21 mouse cellular contexts compared by ENCODE assay signal in genomic region chr17:74984681-74985080, GRCm38 (mm10). TPM values are rescaled to one million over a fixed set of nuclear protein-coding genes. Genes with fewer than 3 reads are reported as not detected.
DNase-seq lines count a peak whose midpoint lies in the region; ATAC-seq and TF ChIP-seq lines count a peak whose summit lies in the region.
"Had no signal": no experiment of that assay in that cellular context is flagged by ENCODE, and none has a peak within 500 bp of the region (broad histone marks: within the 10 kb centered on the region; RNA-seq: fewer than 3 reads in every experiment).

No protein-coding gene starts in this region.

- H3K4me1 ChIP-seq in lung, postnatal 0 days (ENCODE audit: insufficient read depth, low read depth, low read length) = no peaks in the 10 kb centered on the region
- H3K4me1 ChIP-seq: embryonic facial prominence, embryonic 12.5 days; forebrain, embryonic 15.5 days; liver, embryonic 13.5 days; neural tube, embryonic 12.5 days had no signal

- H3K9me3 ChIP-seq in lung, postnatal 0 days (ENCODE audit: low read length) = peaks cover 3% of the 10 kb centered on the region; the same call in 1 of the 2 replicates
- H3K9me3 ChIP-seq: embryonic facial prominence, embryonic 12.5 days; forebrain, embryonic 15.5 days; liver, embryonic 13.5 days had no signal

- H3K27me3 ChIP-seq in lung, postnatal 0 days (replicated peaks; ENCODE audit: insufficient read depth, low read length) = no peaks in the 10 kb centered on the region
- H3K27me3 ChIP-seq: embryonic facial prominence, embryonic 12.5 days; forebrain, embryonic 15.5 days; limb, embryonic 13.5 days; liver, embryonic 13.5 days; neural tube, embryonic 12.5 days had no signal

- peak; percentile 38 to 69 for DNase-seq in right cerebral cortex, postnatal 10 days (ENCODE audit: low spot score in 2 of 2)
- DNase-seq in right cerebral cortex, adult 18-20 months = no peak
- peak; percentile 56 for DNase-seq in layer of hippocampus, adult 9-10 months (ENCODE audit: low spot score)
- peak; percentile 66 for DNase-seq in lung, postnatal 0 days (ENCODE audit: low spot score)
- DNase-seq in adrenal gland, postnatal 36 days = no peak
- DNase-seq in spleen, adult 18-20 months = no peak
- no peak for DNase-seq in c-Kit-positive CD71-positive TER-119-positive erythroid progenitor cells, embryonic 14.5 days (ENCODE audit: low spot score)
- DNase-seq: cerebellum, postnatal 10 days; gastrocnemius, postnatal 36 days; heart, postnatal 10 days; kidney, adult 9 months; kidney, postnatal 25 days; liver, embryonic 13.5 days; right cerebral cortex, postnatal 14 days had no signal

- H3K9ac ChIP-seq in lung, postnatal 0 days (replicated peaks; ENCODE audit: low read depth) = no peak overlapping the region
- H3K9ac ChIP-seq: embryonic facial prominence, embryonic 12.5 days; forebrain, embryonic 15.5 days; hindbrain, embryonic 14.5 days; limb, embryonic 13.5 days; liver, embryonic 13.5 days; neural tube, embryonic 12.5 days had no signal

- H3K36me3 ChIP-seq in lung, postnatal 0 days (ENCODE audit: insufficient read depth, low read length) = no peaks in the 10 kb centered on the region
- H3K36me3 ChIP-seq: embryonic facial prominence, embryonic 12.5 days; forebrain, embryonic 15.5 days; limb, embryonic 13.5 days; liver, embryonic 13.5 days; neural tube, embryonic 12.5 days had no signal

- peak; percentile 84 for ATAC-seq in lung, postnatal 0 days
- ATAC-seq: forebrain, embryonic 15.5 days had no signal

- TF ChIP-seq CTCF in lung, postnatal 0 days (IDR thresholded peaks at IDR 0.05) = no peak

- H3K4me3 ChIP-seq in lung, postnatal 0 days (ENCODE audit: low read depth, low read length) = no peak overlapping the region
- H3K4me3 ChIP-seq: embryonic facial prominence, embryonic 12.5 days; forebrain, embryonic 15.5 days; limb, embryonic 13.5 days; liver, embryonic 13.5 days; neural tube, embryonic 12.5 days had no signal

- H3K4me2 ChIP-seq in lung, postnatal 0 days (replicated peaks; ENCODE audit: low read depth, low read length) = no peak overlapping the region
- H3K4me2 ChIP-seq: embryonic facial prominence, embryonic 12.5 days; forebrain, embryonic 15.5 days; heart, embryonic 11.5 days; hindbrain, embryonic 14.5 days; limb, embryonic 13.5 days; liver, embryonic 13.5 days; midbrain, embryonic 11.5 days; neural tube, embryonic 12.5 days had no signal

- no peak overlapping the region for H3K27ac ChIP-seq in lung, postnatal 0 days (ENCODE audit: low read length)
- H3K27ac ChIP-seq: embryonic facial prominence, embryonic 12.5 days; forebrain, embryonic 15.5 days; hindbrain, embryonic 14.5 days; limb, embryonic 13.5 days; liver, embryonic 13.5 days; neural tube, embryonic 12.5 days had no signal

- TF ChIP-seq EP300 in lung, postnatal 0 days (IDR thresholded peaks at IDR 0.05) = no peak

RNA-seq across cellular contexts. Expression of gene Ltbp1, which starts 20.7 kb away (rescaled TPM):
- polyA plus RNA-seq in lung, postnatal 0 days (2015; fragmentation: Nextera tagmentation; extraction: Ambion mirVana) = 24.0 and 27.1 TPM in 2 replicates
- total RNA-seq in adrenal gland, postnatal 36 days (2021) = 10 to 100 TPM; 12.9 to 15.5 TPM

Comparison
In these comparisons a context has a peak if more than half of its experiments do, and no peak if none do; other contexts are left out.
1. DNase-seq: peak in right cerebral cortex, postnatal 10 days (2 of 2), layer of hippocampus, adult 9-10 months (single experiment) and lung, postnatal 0 days (single experiment); none in right cerebral cortex, adult 18-20 months (single experiment), adrenal gland, postnatal 36 days (0 of 2), spleen, adult 18-20 months (0 of 2) and c-Kit-positive CD71-positive TER-119-positive erythroid progenitor cells, embryonic 14.5 days (single experiment).